Mouse (Mus musculus) spleen, postnatal 10 days (tissue): ENCODE measurements around the gene Olfr726.

Source experiments
- DNase-seq, 2 experiments: peaks; one replicate each; pipeline ENCODE4 v3.0.0; 2021 to 2022; ENCODE audit warnings: low spot score in 2 of 2

The Olfr726 gene

GRCm38 (mm10) chr14:50090853-50091252, at the start of gene Olfr726:
TSS of gene Olfr726 (minus strand) at chr14:50090953.
- no peak for DNase-seq

GRCm38 (mm10) chr14:50122886-50123285, 32.1 kb upstream of the Olfr726 start, which contains the start of gene Olfr727:
TSS of gene Olfr727 (plus strand) at chr14:50123186.
- no peak for DNase-seq

- DNase-seq, result no peak
Measured at GRCm38 (mm10) chr14:50062733-50063104, 28.0 kb downstream of the Olfr726 start.

- DNase-seq, result peak; percentile 20 to 51
Measured at GRCm38 (mm10) chr14:50061955-50062732, 28.6 kb downstream of the Olfr726 start.

- peak; percentile 4 to 17 for DNase-seq
Measured at GRCm38 (mm10) chr14:50061590-50061954, 29.2 kb downstream of the Olfr726 start.

DNA sequence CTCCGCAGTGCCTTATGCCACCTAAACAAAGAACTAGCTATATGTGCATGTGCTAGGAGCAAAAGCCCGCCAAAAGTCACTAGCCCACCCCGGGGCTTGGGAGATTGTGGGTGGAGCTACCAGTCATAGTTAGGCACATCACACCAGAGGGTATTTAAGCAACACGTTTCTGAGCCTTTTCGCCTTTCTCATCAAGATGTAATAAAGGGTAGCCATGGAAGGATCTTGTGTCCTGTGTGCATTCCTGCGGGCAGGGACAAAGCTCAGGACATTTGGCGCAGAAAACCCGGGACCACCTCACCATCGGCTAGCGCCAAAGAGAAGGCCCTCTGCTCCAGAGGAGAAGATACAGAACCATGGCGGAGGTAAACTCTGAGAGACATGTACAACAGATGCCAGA, 29.6 kb downstream of the Olfr726 start:
- DNase-seq, result peak in 1 of 2 experiments; percentile 4

GRCm38 (mm10) chr14:50040275-50040674, 50.5 kb downstream of the Olfr726 start, which contains the start of gene Olfr725:
TSS of gene Olfr725 (minus strand) at chr14:50040375.
- DNase-seq, result no peak
